Mouse (Mus musculus): Measurements from ENCODE around the gene Tekt1. TPM values are rescaled to one million over a fixed set of nuclear protein-coding genes. Genes with fewer than 3 reads are reported as not detected.

Tekt1 gene
- 0.87 and 1.3 TPM in 2 replicates for polyA plus RNA-seq (2012; rRNA removed)
- polyA plus RNA-seq (2014; fragmentation: Nextera tagmentation; extraction: Ambion mirVana): 1.5 and 2.2 TPM in 2 replicates

DNA sequence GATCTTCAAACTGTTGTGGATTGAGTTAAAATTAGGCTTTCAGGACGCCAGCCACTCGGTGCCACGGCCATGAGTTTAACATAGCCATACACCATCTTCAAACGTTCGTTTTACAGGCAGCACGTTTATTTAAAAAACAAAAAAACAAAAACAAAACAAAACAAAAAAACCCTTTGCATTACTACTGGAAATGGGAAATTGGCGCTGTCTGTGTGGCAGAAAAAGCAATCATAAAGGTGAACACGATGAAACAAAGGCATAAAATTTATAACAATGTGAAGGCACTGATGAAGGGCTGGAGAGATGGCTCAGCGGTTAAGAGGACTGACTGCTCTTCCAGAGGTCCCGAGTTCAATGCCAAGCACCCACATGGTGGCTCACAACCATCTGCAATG is at the start of gene Tekt1:
Gene Tekt1, minus strand, starts transcription at position 96 of the 395 bp plus-strand sequence.
- Histone ChIP-seq H3K27ac (replicated peaks; ENCODE audit: low read depth, low read length) (no peak within 1 kb of the TSS), H3K4me1 (ENCODE audit: control insufficient read depth, insufficient read depth, low read length) (no peaks in the 10 kb centered on the region)

GRCm38 (mm10) chr11:72411945-72412344 is 49.7 kb upstream of the Tekt1 start:
- Histone ChIP-seq H3K4me3 (replicated peaks; ENCODE audit: low read length) (peak overlapping the region; percentile 58), H3K27me3 (ENCODE audit: control insufficient read depth, insufficient read depth, low read length) (no peaks in the 10 kb centered on the region), H3K27ac (replicated peaks; ENCODE audit: low read depth, low read length) (no peak overlapping the region), H3K9ac (ENCODE audit: low read depth, low read length, severe bottlenecking) (peak overlapping the region; percentile 63; the same call in 1 of the 2 replicates), H3K9me3 (ENCODE audit: control insufficient read depth, low read length) (no peaks in the 10 kb centered on the region), H3K36me3 (ENCODE audit: control insufficient read depth, insufficient read depth, low read length) (no peaks in the 10 kb centered on the region), H3K4me1 (ENCODE audit: control insufficient read depth, insufficient read depth, low read length) (peaks cover 14% of the 10 kb centered on the region; the same call in 1 of the 2 replicates), H3K4me2 (replicated peaks; ENCODE audit: low read depth, low read length, severe bottlenecking) (peak overlapping the region; percentile 98)
- DNase-seq (ENCODE audit: low spot score) (no peak), ATAC-seq (ENCODE audit: low FRiP score, low read depth) (no peak)
- WGBS: 31% methylated on average over 9 of the region's 9 CpGs
- TF ChIP-seq POLR2A (IDR thresholded peaks at IDR 0.05; ENCODE audit: borderline replicate concordance, extremely low read depth, insufficient read depth, insufficient read length): no peak

More for the DNA sequence above, at the start of gene Tekt1:
- H3K9ac ChIP-seq (ENCODE audit: low read depth, low read length, severe bottlenecking): peak within 1 kb of the TSS; percentile 62
- no peak for DNase-seq (ENCODE audit: low spot score)
- no peaks in the 10 kb centered on the region for H3K9me3 ChIP-seq (ENCODE audit: control insufficient read depth, low read length)
- 38% methylated on average over 10 of the region's 10 CpGs for WGBS
- peak within 1 kb of the TSS; percentile 65 for H3K4me2 ChIP-seq (replicated peaks; ENCODE audit: low read depth, low read length, severe bottlenecking)
- no peaks in the 10 kb centered on the region for H3K36me3 ChIP-seq (ENCODE audit: control insufficient read depth, insufficient read depth, low read length)
- ATAC-seq (ENCODE audit: low FRiP score, low read depth): peak; percentile 23; the same call in 1 of the 2 replicates
- H3K27me3 ChIP-seq (ENCODE audit: control insufficient read depth, insufficient read depth, low read length): no peaks in the 10 kb centered on the region
- H3K4me3 ChIP-seq (replicated peaks; ENCODE audit: low read length): peak within 1 kb of the TSS; percentile 36
- no peak for TF ChIP-seq POLR2A (IDR thresholded peaks at IDR 0.05; ENCODE audit: borderline replicate concordance, extremely low read depth, insufficient read depth, insufficient read length)

DNA sequence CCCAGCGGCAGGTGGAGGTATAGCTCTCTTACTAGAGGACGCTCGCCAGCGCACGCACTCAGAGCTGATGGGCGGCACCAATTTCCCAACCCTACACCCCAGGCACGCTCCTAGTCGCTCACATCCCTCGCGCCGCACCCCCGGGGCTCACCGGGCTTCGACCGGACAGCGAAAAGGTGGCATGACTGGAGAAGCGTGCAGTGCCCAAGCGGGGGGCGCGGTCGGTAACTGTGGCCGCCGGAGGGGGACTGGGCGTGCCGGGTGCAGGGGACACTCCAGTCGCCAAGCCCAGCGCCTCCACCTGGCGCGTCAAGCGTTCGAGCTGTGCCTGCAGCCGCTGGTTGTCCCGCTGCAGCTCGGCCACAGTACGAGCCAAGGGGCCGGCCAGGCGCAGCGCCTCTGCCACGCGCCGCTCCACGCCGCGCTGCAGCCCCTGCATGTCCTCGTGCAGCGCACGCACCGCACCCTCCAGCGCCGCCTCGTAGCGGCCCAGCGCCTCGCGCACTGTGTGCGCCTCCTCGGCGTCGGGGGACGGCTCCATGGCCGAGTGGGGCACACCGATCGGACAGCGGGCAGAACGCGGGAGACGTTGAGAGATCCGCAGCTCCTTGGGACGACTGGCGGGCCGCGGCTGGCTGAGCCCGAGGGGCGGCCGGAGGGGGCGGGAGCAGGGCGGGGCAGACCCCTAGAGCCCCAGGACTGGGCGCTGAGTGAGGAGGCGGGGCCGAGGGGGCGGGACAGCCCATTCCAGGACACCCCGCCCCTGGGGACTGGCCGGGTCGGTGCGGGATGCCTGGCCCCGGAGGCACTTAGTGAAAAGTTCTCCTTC is 49.1 kb upstream of the Tekt1 start, which contains the start of gene Smtnl2:
Gene Smtnl2, minus strand, starts transcription at position 621 of the 829 bp plus-strand sequence.
- no peaks in the 10 kb centered on the region for H3K27me3 ChIP-seq (ENCODE audit: control insufficient read depth, insufficient read depth, low read length)
- H3K4me2 ChIP-seq (replicated peaks; ENCODE audit: low read depth, low read length, severe bottlenecking): peak within 1 kb of the TSS; percentile 98
- H3K4me1 ChIP-seq (ENCODE audit: control insufficient read depth, insufficient read depth, low read length): peaks cover 14% of the 10 kb centered on the region; the same call in 1 of the 2 replicates
- DNase-seq (ENCODE audit: low spot score): peak; percentile 83
- TF ChIP-seq POLR2A (IDR thresholded peaks at IDR 0.05; ENCODE audit: borderline replicate concordance, extremely low read depth, insufficient read depth, insufficient read length): no peak
- H3K27ac ChIP-seq (replicated peaks; ENCODE audit: low read depth, low read length): no peak within 1 kb of the TSS
- WGBS: under 1% methylated on average over 64 of the region's 86 CpGs
- no peaks in the 10 kb centered on the region for H3K9me3 ChIP-seq (ENCODE audit: control insufficient read depth, low read length)
- H3K36me3 ChIP-seq (ENCODE audit: control insufficient read depth, insufficient read depth, low read length): no peaks in the 10 kb centered on the region
- peak within 1 kb of the TSS; percentile 63 for H3K9ac ChIP-seq (ENCODE audit: low read depth, low read length, severe bottlenecking)
- peak; percentile 86 for ATAC-seq (ENCODE audit: low FRiP score, low read depth)
- peak within 1 kb of the TSS; percentile 58 for H3K4me3 ChIP-seq (replicated peaks; ENCODE audit: low read length)

DNA sequence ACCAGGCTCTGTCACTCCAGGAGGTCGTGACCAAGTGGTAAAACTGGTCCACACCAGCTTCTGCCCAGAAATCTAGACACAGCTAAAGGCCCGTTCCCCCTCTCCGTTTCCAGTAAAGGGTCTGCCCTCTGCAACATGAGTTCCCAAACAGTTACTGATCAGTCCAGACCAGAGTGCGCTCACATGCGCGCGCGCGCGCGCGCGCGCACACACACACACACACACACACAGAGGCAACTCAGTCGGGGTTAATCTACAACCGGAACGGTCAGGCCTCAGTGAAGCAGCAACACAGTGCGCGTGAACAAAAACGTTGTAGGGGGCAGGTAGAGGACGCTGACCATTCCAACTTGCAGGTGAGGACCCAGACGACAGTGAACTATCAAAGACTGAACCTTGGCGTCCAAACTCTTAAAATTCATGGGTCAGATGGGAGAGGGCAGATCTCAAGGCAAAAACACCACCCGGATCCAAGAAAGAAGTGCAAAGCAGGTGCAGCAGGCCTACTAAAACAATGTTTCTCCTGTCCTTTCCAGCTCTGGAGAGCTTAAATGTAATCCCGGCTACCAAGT is 48.4 kb upstream of the Tekt1 start:
- Histone ChIP-seq H3K27me3 (ENCODE audit: control insufficient read depth, insufficient read depth, low read length) (no peaks in the 10 kb centered on the region), H3K9ac (ENCODE audit: low read depth, low read length, severe bottlenecking) (peak overlapping the region; percentile 63; the same call in 1 of the 2 replicates), H3K36me3 (ENCODE audit: control insufficient read depth, insufficient read depth, low read length) (no peaks in the 10 kb centered on the region), H3K9me3 (ENCODE audit: control insufficient read depth, low read length) (no peaks in the 10 kb centered on the region), H3K27ac (replicated peaks; ENCODE audit: low read depth, low read length) (no peak overlapping the region), H3K4me2 (replicated peaks; ENCODE audit: low read depth, low read length, severe bottlenecking) (peak overlapping the region; percentile 98), H3K4me3 (replicated peaks; ENCODE audit: low read length) (peak overlapping the region; percentile 58), H3K4me1 (ENCODE audit: control insufficient read depth, insufficient read depth, low read length) (peaks cover 14% of the 10 kb centered on the region; the same call in 1 of the 2 replicates)
- DNase-seq (ENCODE audit: low spot score) (no peak), ATAC-seq (ENCODE audit: low FRiP score, low read depth) (no peak)
- 3% methylated on average over 25 of the region's 25 CpGs for WGBS
- no peak for TF ChIP-seq POLR2A (IDR thresholded peaks at IDR 0.05; ENCODE audit: borderline replicate concordance, extremely low read depth, insufficient read depth, insufficient read length)

DNA sequence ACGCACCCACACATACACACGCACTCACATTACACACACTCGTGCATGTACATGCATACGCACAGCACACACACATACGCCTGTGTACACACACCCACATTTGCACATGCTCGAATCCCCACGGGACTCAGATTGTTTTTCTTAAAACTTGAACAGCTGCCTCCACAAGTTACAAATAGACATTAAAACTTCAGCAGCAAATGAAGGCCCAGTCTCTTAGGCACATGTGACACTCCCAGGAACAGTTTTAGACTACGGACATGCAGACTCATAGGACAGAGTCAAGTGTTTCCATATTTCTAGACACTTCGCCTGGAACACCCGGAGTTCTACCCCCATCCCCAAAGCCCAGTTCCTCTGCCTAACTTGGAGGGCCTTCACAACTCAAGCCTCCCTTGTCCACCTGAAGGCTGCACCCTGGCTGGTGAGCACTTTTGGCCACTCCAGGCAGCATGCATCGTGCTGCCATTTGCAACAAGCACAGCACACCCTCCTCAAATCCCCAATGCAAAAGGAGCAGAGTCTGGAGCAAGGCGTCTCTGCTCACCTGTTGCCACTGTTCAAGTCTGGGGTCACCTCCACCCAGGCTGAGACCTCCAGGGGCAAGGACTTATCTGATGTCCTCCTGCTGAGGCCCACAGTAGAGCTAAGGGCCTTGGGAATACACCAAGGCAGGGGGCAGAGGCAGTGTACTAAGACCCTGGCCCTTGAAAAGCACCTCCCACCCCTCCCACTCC is 47.6 kb upstream of the Tekt1 start:
- Histone ChIP-seq H3K4me3 (replicated peaks; ENCODE audit: low read length) (peak overlapping the region; percentile 58), H3K9ac (ENCODE audit: low read depth, low read length, severe bottlenecking) (no peak overlapping the region), H3K27me3 (ENCODE audit: control insufficient read depth, insufficient read depth, low read length) (no peaks in the 10 kb centered on the region), H3K9me3 (ENCODE audit: control insufficient read depth, low read length) (no peaks in the 10 kb centered on the region), H3K4me2 (replicated peaks; ENCODE audit: low read depth, low read length, severe bottlenecking) (peak overlapping the region; percentile 98), H3K27ac (replicated peaks; ENCODE audit: low read depth, low read length) (no peak overlapping the region), H3K36me3 (ENCODE audit: control insufficient read depth, insufficient read depth, low read length) (no peaks in the 10 kb centered on the region), H3K4me1 (ENCODE audit: control insufficient read depth, insufficient read depth, low read length) (peaks cover 14% of the 10 kb centered on the region)
- WGBS: 58% methylated on average over 12 of the region's 12 CpGs
- DNase-seq (ENCODE audit: low spot score) (no peak), ATAC-seq (ENCODE audit: low FRiP score, low read depth) (no peak)
- TF ChIP-seq POLR2A (IDR thresholded peaks at IDR 0.05; ENCODE audit: borderline replicate concordance, extremely low read depth, insufficient read depth, insufficient read length): no peak
